Mouse (Mus musculus): ENCODE data around the gene Rasgef1b.

The Rasgef1b gene

GRCm38 (mm10) chr5:99296348-99296747, 432.5 kb downstream of the Rasgef1b start:
- DNase-seq (ENCODE audit: low read depth, low spot score): no peak

GRCm38 (mm10) chr5:99292287-99292851, 436.5 kb downstream of the Rasgef1b start:
- no peak for DNase-seq (ENCODE audit: low read depth, low spot score)

GRCm38 (mm10) chr5:99291084-99291830, 437.6 kb downstream of the Rasgef1b start:
- DNase-seq (ENCODE audit: low read depth, low spot score): no peak

- DNase-seq (ENCODE audit: low read depth, low spot score): peak; percentile 4
Observed at GRCm38 (mm10) chr5:99288262-99288661, 440.6 kb downstream of the Rasgef1b start.

GRCm38 (mm10) chr5:99287647-99288185, 441.1 kb downstream of the Rasgef1b start:
- DNase-seq (ENCODE audit: low read depth, low spot score): no peak

- DNase-seq (ENCODE audit: low read depth, low spot score): no peak
Observed at GRCm38 (mm10) chr5:99286575-99286974, 442.3 kb downstream of the Rasgef1b start.

GRCm38 (mm10) chr5:99286024-99286423, 442.8 kb downstream of the Rasgef1b start:
- DNase-seq (ENCODE audit: low read depth, low spot score): no peak

- DNase-seq (ENCODE audit: low read depth, low spot score): no peak
Observed at GRCm38 (mm10) chr5:99284369-99284768, 444.5 kb downstream of the Rasgef1b start.

- no peak for DNase-seq (ENCODE audit: low read depth, low spot score)
Observed at GRCm38 (mm10) chr5:99283636-99284035, 445.2 kb downstream of the Rasgef1b start.

GRCm38 (mm10) chr5:99280536-99280935, 448.3 kb downstream of the Rasgef1b start:
- no peak for DNase-seq (ENCODE audit: low read depth, low spot score)

GRCm38 (mm10) chr5:99279016-99279757, 449.7 kb downstream of the Rasgef1b start:
- no peak for DNase-seq (ENCODE audit: low read depth, low spot score)

GRCm38 (mm10) chr5:99278364-99278763, 450.5 kb downstream of the Rasgef1b start:
- DNase-seq (ENCODE audit: low read depth, low spot score): no peak

- DNase-seq (ENCODE audit: low read depth, low spot score): no peak
Observed at GRCm38 (mm10) chr5:99277536-99277935, 451.3 kb downstream of the Rasgef1b start.

- DNase-seq (ENCODE audit: low read depth, low spot score): no peak
Observed at GRCm38 (mm10) chr5:99274119-99274563, 454.7 kb downstream of the Rasgef1b start.

GRCm38 (mm10) chr5:99271531-99271930, 457.3 kb downstream of the Rasgef1b start:
- no peak for DNase-seq (ENCODE audit: low read depth, low spot score)

GRCm38 (mm10) chr5:99269131-99269530, 459.7 kb downstream of the Rasgef1b start:
- DNase-seq (ENCODE audit: low read depth, low spot score): no peak

GRCm38 (mm10) chr5:99267338-99267737, 461.5 kb downstream of the Rasgef1b start:
- no peak for DNase-seq (ENCODE audit: low read depth, low spot score)

- no peak for DNase-seq (ENCODE audit: low read depth, low spot score)
Observed at GRCm38 (mm10) chr5:99266301-99266700, 462.6 kb downstream of the Rasgef1b start.

GRCm38 (mm10) chr5:99262197-99262920, 466.5 kb downstream of the Rasgef1b start:
- DNase-seq (ENCODE audit: low read depth, low spot score): no peak

- no peak for DNase-seq (ENCODE audit: low read depth, low spot score)
Observed at GRCm38 (mm10) chr5:99261121-99261724, 467.6 kb downstream of the Rasgef1b start.

- DNase-seq (ENCODE audit: low read depth, low spot score): no peak
Observed at GRCm38 (mm10) chr5:99258003-99258500, 470.8 kb downstream of the Rasgef1b start.
